Mouse (Mus musculus): ENCODE data around the gene Treml2.
"Not testable (repeated sequence)": the region's sequence is repeated elsewhere in the genome, so short reads cannot be mapped to it uniquely, and the experiment has no call there.

The Treml2 gene

DNA sequence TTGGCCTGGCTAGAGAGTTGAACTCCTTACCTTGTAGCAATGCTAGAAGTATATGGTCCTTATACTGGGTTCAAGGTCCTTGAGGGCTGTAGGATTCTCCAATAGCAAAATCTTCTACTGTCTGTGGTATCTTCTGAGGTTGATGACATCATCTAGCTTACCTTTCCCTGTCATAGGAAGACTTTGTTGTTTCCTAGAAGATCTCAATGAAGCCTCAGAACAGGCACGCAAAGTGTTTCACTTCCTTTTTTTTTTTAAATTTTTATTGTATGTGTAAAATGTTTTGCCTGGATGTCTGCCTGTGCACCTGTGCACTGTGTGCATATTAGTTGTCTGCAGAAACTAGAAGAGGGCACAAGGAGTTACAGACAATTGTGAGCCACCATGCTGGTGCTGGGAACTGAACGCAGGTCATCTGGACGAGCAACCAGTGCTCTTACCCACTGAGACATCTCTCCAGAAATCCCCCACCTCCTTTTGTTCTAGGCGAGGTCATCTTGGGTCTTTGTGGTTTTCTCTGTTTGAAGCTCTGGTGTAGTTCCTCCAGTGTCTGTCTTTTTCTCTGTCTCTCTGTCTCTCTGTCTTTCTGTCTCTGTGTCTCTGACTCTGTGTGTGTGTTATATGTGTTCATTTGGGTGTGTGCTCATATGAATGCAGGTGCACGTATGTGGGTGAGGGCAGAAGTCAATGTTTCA lies 5.7 kb upstream of the Treml2 start:
- DNase-seq, result no peak

DNA sequence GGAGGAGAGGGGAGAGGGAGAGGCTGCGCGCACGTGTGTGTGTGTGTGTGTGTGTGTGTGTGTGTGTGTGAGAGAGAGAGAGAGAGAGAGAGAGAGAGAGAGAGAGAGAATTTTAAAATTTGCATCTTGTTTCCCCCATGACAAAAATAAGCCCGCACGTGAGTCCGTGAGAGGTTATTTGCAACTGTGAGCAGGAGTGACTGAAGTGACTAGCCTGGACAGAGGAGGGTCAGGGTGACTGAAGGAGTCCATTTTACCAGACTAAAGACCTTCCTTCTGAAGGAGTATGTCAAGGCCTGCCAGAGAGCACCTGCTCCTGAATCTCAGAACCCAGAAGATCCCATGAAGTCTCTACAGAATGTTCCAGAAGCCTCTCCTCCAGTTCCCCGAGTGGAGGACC lies 458 bp downstream of the Treml2 start:
- DNase-seq, result no peak

DNA sequence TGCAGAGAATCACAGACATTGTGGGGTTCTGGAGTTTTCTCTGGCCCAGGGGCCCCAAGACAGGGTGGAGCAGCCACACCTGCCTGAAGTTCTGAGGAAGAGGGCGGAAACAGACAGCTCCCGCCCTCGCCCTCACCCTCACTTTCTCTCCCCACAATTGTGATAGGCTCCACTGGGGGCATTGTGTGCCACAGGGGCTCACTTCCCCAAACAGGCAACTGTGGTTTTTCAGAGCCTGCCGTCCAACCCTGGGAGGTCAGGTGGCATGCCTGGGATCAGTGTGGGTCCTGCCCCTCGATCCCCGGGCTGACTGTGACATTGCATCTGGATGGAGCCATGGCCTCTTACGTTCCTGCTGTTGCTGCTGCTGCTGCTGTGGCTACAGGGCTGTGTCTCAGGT lies 901 bp downstream of the Treml2 start:
- DNase-seq, result no peak

DNA sequence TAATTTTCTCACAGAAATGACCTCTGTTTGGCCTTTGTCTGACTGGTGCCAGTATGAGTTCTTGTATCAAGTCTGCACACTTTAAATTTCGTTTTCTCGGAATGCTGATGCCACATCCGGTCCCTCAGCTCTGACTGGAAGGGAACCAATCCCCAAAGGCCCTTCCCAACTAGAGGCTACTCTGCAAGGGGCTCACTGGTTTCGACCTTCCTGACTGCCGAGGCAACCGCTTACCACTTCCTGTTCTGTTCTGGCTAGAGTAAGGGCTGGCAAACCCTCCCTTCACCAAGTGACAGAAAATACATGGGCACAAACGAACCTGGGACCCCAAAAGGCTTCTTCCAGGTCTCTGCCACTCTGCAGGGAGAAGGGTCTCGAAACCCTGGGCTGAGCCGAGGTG lies 1.6 kb downstream of the Treml2 start:
- DNase-seq, result no peak

DNA sequence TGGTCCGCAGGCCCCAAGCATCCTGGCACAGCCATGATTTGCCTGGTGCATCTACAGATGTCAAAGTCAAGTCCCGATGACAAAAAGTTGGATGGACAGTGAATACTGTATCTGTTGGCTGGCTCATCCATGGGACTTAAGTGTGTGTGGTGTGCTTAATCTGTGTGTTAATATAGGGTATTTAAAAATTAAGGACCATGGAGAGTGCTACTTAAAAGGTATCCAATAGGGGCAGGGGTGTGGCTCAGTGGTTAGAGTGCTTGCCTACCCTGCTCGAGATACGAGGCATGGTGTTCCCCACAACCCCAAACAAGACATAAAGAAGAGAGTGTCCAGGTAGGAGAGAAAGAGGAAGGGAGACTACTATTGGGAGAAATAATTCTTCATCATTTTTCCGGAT lies 2.5 kb downstream of the Treml2 start:
- DNase-seq, result no peak

DNA sequence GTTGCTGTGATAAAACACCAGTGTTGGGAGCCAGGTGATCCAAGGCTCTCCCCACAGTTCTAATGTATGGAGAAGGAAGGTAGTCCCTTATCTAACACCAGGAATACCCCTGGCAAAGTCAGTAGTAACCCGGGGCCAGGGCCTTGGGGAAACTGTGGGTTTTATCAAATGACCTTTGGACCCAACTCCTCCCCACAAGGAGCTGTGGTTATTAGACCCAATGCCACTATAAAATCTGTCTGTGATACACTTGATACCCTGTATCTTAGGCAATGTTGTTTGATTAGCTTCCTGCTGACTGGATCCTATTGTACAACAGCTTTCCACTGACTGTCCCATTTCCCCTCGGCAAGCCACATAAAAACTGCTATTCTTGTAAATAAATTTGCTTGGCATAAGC lies 12.8 kb downstream of the Treml2 start:
- DNase-seq, result no peak

DNA sequence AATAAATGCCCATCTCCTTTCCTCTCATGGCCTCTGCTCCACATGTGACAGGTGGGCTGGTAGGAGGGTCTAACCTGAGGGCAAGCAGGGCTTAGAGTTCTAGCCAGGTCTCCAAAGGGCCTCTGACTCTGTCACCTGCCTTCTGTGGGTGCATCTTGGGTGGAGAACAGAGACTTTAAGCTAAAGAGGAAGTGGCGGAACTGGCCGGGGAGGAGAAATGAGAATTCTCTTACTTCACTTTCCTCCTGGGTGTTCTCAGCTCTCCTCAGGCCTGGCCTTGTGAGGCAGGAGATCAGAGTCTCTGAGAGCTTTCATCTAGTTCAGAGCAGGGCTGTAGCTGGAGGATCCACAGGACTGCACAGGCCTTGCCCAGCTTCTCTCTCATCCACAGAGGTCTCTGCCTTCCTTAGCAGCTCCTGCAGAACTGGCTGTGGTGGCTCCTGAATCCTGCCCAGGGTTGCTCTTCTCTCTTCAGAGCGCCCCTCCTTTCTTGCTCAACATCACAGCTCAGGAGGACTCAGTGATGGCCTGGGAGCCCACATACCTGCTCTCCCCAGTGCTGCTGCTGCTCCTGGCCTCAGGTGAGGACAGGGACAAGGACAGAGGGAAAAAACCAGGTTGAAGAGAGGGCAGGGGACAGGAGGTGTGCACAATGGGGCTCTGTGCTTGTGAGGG lies 16.7 kb downstream of the Treml2 start, which contains the start of gene B430306N03Rik:
Gene B430306N03Rik (plus strand): TSS at position 237 of the 675 bp plus-strand sequence.
- not testable (repeated sequence) for DNase-seq

DNA sequence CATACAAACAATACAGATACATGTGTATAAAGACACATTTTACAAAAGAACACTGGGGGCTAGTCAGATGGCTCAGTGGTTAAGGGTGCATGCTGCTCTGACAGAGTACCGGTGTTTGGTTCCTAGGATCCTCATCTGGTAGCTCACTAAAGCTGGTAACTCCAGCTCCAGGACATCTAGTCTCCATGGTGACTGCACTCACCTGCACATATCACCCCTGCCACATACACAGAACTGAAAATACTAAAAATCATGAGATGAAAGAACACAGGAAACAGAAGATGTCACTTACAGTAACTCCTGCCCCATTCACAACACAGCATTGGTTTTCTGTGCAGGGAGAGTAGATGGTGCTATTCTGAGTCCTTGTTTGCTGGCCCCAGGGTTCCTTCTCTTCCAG lies 19.4 kb downstream of the Treml2 start:
- DNase-seq, result no peak

DNA sequence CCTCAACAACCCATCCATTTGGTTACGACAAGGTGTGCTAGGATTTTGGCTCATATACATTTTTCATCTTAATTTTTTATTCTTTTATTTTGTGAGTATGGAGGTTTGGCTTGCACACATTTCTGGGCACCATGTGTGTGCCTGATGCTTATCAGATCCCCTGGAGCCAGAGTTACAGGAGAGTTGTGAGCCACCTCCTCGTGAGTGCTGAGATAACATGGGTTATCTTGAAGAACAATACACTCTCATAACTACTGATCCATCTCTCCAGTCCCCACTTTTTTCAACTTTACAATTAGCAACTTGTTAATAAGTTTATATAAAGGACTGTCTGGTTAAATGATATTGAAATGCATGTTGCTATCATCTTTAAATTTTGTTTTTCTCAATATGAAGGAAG lies 22.0 kb downstream of the Treml2 start:
- DNase-seq, result no peak

DNA sequence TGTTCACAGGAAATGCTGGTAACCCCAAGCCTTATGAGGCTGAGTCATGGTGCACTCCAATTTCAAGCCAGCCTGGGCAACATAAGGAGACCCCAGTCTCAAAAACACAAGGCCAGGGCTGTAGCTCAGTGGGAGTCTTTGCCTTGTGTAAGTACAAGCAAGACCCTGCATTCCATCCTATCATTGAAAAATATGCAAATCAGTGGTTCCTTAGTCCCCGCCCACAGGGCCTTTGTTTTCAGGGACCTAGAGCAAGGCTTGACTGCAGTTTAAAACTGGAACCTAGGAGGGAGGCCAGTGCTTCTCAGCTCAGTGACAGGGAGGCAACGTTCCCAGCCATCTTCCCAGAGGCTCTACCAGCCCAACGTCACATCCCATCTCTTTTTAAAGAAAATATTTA lies 23.9 kb downstream of the Treml2 start:
- no peak for DNase-seq

DNA sequence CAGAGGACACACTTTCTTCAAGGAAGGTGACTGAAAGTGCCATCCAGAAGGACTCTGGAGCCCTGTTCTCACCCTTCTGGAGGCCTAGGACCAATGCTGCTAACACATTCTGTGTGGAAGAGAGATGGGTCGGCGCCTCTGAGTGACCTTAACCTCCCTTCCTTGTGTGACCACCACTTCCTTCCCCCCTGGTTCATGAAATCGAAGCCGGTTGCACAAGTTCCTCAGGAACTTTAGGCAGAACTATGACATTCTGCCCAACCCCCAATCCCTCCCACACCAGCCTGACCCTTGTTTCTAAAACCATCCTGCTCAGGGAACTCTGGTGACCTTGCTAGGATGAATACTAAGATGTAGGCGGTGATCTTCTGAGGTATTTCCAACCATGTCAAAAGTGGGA lies 25.0 kb downstream of the Treml2 start:
- no peak for DNase-seq

DNA sequence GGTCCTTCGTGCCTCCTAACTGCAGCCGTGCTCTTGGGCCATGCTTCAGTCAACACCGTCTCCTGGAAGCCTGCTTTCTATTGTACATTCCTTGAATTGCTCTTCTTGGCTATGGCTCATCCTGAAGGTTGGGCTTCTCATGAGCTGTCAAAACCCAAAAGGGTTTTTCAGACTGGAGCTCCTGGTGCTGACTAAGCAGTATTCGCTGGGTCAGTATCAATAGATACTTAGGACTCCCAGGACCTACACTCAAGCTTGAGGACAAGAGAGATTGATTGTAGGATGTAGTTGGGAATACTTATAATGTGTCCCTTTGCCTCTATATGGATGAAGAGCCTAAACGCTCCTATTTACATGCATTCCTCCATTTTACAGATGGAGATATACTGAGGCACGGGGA lies 25.8 kb downstream of the Treml2 start:
- no peak for DNase-seq

DNA sequence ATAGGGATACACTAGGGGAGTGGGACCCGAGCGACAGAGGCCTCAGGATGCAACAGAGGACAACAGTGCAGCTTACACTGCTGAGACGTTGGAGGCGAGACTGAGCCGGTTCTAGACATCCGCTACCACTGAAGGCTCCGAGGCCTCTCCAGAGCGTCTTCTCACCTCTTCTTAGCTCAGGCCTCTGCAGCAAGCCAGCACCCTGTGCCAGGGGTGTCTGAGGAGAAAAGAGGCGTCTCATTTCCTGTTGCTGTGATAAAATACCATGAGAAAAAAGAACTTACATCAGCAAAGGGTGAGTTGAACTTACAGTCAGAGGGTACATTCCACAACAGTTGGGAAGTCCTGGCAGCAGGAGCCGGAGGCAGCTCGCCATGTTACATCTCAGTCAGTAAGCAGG lies 26.3 kb downstream of the Treml2 start:
- no peak for DNase-seq

DNA sequence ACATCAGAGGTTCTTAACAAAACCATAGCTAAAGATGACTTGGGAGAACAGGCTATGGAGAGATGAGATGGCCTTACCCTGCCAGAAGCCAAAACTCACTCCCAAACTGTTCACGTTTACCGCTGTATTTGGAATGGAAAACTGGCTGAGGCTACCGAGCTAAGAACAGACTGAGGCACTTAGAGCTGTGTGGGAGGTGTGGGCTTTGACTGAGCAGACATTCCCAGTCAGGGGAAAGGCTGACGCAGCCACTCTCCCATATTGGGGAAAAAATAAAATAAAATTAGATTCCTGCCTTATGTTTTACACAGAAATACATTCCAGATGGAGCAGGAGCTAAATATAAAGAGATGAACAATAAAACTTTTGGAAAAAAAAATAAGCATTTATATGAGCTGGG lies 27.4 kb downstream of the Treml2 start:
- no peak for DNase-seq

DNA sequence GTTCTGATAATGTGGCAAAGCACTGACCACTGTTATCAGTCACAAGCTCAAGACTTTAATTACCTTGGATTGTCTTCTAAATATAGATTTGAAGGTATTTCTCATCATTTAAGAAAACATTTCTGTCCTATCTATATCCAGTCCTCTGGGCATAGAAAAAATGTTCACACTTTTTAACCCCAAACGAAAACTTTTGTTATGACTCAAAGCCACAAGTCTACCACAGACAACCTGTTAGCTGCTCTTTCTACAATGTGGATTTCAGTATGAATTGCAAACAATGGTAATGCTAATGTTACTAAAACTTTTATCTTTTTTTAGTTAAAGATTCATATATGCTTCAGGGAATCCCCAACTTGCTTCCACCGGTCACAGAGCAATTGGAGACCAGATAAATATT lies 33.2 kb downstream of the Treml2 start:
- no peak for DNase-seq

DNA sequence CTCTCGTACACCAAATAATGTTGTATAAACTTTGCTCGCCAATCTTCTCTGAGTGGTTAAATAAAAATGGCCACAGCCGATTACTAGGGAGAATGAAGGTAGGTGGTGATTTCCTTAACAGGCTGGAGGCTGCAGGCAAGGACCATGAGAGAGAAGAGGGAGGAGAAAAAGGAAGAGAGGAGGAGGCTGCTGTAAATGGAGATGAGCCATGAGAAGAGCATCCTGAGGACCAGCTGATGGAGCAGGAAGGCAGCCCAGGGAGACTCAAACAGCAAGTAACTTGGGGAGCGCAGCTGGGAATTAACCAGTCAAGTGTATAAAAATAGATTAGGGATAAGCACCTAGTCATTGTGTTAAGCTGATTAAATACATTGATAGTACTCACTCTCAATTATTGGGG lies 34.9 kb downstream of the Treml2 start:
- DNase-seq, result no peak

DNA sequence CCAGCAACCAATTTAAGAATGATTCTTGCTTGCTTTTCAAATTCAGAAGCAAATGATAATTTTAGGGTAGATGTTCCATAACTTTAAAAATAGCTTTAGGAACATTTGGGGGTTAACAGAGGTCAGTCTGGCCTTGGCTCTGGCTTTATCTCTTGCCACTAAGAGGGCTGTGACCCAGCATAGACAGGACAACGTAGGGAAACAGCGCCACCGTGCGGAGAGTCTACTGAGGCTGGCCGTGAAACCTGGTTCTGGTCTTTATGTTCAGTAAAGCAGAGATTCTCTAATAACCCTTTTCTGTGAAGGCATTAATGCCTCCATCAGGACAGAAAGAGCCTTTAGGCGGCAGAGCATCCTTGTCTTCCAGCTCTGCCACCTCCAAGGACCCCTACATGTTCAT lies 37.6 kb downstream of the Treml2 start:
- peak; percentile 29 for DNase-seq

DNA sequence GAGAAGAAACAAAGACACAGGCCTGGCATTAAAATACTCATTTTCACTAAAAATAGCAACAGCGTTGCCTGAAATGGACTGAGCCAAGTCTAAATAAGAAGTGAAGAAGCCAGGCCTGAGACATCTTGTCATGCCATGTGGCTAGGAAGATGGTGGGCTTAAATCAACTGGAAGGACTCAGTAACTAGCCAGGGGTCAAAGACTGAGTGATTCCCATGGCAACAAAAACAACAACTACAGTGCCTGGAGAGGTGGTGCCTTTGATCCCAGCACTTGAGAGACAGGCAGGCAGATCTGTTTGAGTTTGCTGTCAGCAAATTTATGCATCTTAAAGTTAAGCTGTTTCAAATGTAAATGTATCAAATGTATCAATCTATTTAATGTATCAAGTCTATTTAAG lies 41.0 kb downstream of the Treml2 start:
- no peak for DNase-seq

DNA sequence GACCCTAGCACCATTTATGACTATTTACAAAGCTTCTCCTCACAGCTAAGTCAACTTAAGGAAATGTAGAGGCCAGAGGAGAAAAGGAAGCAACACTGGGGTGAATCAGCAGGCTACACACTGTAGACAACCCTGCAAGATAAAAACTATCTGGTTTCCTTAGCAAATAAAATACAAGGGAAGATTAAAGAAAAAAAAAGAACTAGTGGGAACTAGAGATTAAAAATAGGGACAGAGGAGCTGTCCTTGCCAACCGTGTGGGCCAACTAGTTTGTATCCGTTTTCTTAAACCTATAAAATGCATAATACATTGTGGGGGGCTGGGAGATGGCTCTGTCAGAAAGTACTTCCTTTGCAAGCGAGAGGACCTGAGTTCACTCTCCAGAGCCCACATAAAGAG lies 42.6 kb downstream of the Treml2 start:
- DNase-seq, result no peak

DNA sequence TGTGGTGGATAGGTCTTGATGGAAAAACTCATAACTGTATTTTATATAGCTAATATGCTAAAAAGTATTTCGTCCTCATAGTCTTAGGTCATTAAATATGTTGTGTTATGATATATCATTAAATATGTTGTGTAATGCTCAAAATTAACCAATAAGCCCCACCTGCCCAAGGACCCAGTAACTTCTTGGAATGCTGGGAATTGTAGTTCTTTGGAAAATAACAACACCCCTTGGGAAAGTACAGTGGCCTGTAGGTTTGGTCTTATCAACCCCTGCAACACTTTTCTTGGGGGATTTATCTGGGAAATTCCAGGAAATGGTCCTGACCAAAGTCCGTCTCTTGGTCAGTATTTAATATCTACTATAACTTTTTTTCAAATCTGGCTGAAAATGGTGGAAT lies 43.8 kb downstream of the Treml2 start:
- DNase-seq, result no peak

DNA sequence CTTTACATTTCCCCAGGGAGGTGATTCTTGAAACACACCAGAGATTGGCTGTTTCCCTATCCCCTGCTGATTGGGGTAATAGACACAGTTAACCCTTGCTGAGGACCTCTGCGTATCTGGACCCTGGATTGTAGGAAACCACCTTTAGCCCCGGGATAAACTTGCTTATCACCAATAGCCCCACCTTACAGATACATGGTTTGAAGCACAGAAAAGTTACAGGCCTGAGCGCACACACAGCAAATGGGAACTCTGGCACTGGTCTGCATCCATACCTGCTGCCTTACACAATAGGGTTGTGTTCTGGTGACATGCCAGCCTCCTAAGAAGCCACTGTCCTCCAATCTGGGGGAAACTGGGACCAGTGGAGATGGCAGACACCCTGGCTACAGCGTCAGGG lies 46.5 kb downstream of the Treml2 start:
- no peak for DNase-seq

DNA sequence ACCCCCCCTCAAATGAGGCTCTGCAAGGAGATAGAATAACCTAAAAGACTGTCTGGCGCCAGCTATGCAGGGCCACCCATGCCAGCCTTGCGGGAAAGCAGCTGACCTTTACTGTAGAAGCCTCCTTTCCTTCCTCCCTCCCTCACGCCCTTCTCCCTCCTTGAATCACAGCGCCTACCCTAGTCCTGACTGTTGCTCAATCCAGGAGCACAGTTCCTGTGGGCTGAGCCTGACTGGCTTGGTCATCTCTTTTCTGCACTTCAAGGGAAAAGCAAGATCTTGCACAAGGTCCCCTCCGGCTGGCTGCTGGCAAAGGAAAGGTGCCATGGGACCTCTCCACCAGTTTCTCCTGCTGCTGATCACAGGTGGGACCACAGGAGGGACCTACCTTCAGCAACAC lies 46.9 kb downstream of the Treml2 start, which contains the start of gene Trem2:
Gene Trem2 (plus strand): TSS at position 171 of the 400 bp plus-strand sequence.
- no peak for DNase-seq

DNA sequence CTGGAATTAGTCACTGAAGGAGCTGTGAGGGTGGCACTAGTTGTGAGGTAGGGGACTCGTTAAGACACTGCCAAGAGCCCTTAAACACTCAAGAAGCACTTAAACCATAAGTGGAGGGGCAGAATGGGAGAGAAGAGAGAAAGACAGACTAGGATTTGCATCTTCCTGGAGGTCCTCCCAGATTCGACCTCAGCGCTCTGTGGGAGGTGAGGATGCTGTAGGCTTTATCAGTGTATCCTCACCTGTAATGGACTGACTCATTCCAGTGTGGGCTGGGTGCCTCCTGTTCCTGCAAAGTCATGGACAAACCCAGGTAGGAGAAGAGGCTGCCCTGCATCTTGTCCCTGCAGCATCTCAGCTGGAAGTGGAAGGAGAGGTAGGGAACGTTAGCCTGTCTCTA lies 47.5 kb downstream of the Treml2 start:
- DNase-seq, result no peak

DNA sequence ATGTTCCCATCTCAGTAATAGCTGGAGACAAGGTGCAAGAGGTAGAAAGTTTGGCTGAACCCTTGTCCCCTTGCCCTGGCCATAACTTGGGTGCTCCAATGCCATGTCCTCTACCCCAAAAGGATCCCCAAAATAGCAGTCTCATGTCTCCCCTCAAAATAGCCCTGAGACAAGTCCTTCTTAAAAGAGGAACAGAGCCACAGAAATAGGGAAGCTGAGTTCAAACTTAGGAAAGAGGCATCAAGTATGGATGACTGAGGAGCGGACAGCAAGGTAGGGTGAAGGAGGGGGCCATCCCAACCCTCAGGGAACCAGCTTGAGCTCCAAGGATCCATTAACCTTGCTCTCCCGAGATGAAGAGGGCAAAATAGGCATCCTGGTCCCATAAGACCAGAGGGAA lies 48.0 kb downstream of the Treml2 start:
- no peak for DNase-seq

DNA sequence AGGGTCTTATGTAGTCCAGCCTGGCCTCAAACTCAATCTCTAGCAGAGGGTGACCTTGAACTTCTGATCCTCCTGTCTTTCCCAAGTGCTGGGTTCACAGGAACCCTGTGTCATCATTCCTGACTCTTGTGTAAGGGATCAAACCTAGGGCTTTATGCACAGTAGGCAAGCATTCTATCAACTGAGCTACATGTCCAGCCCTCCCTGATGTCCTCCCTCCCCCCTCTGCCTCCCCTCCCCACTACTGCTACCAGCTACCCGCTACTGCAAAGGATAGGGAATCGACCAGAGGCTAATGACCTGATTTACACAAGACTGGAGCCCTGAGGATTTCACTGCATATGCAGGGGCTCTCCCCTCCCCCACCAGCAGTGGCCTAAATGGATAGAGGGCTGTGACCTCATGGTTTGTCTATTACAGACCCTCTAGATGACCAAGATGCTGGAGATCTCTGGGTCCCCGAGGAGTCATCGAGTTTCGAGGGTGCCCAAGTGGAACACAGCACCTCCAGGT lies 51.4 kb downstream of the Treml2 start:
- DNase-seq, result no peak

Measured in kidney, adult 11 months (tissue).